Mouse (Mus musculus) monocyte, adult 5-6 weeks (primary cell): ENCODE data around the gene Uts2r. TPM values are rescaled to one million over a fixed set of nuclear protein-coding genes. Genes with fewer than 3 reads are reported as not detected.

Experiments used
- ATAC-seq: fragments of 153-309, 156-312 bp; replicated peaks from 2 replicates; pipeline ENCODE4 v1.8.0; 2017; ENCODE audit warnings: mild to moderate bottlenecking; ENCODE audit not compliant: low TSS enrichment, insufficient number of reproducible peaks, severe bottlenecking, poor library complexity, low FRiP score
- total RNA-seq: library from RNA; stranded (forward); fragments of 200-1000, 200-491, 200-594 nt; gene quantifications from 3 replicates; pipeline ENCODE4 v1.2.3, GENCODE M21; 2017

The Uts2r gene
- total RNA-seq, 1 experiment from 2014 or later: not detected

- ATAC-seq: no peak
These were observed 3.6 kb upstream of the Uts2r start for GRCm38 (mm10) chr11:121156411-121156891.

GRCm38 (mm10) chr11:121160636-121161346, 720 bp downstream of the Uts2r start:
- no peak for ATAC-seq

GRCm38 (mm10) chr11:121163751-121164150, 3.7 kb downstream of the Uts2r start:
- ATAC-seq: no peak

GRCm38 (mm10) chr11:121173203-121173602, 13.1 kb downstream of the Uts2r start:
- ATAC-seq: no peak

- no peak for ATAC-seq
These were observed 14.2 kb downstream of the Uts2r start for GRCm38 (mm10) chr11:121174234-121174633.

GRCm38 (mm10) chr11:121176285-121177270, 16.5 kb downstream of the Uts2r start:
- peak; percentile 78 for ATAC-seq

- ATAC-seq: no peak
These were observed 29.6 kb downstream of the Uts2r start for GRCm38 (mm10) chr11:121189681-121190080.

- no peak for ATAC-seq
These were observed 32.7 kb downstream of the Uts2r start for GRCm38 (mm10) chr11:121192742-121193141.

GRCm38 (mm10) chr11:121193415-121193814, 33.3 kb downstream of the Uts2r start:
- no peak for ATAC-seq

GRCm38 (mm10) chr11:121198622-121199021, 38.6 kb downstream of the Uts2r start:
- no peak for ATAC-seq

GRCm38 (mm10) chr11:121199851-121200250, 39.8 kb downstream of the Uts2r start:
- ATAC-seq: no peak

- no peak for ATAC-seq
These were observed 40.7 kb downstream of the Uts2r start for GRCm38 (mm10) chr11:121200781-121201180.

GRCm38 (mm10) chr11:121201436-121202198, 41.5 kb downstream of the Uts2r start:
- ATAC-seq: no peak

- ATAC-seq: no peak
These were observed 43.7 kb downstream of the Uts2r start for GRCm38 (mm10) chr11:121203859-121204160.

GRCm38 (mm10) chr11:121204161-121205006, 44.3 kb downstream of the Uts2r start, which contains the start of the genes Hexdc and Ogfod3:
TSS of gene Hexdc (plus strand) at chr11:121204433.
TSS of gene Ogfod3 (minus strand) at chr11:121204711.
- ATAC-seq: peak; percentile 88
